Mouse (Mus musculus) 3134 (cell line): ENCODE data around the gene Zscan5b.
A peak's percentile ranks its signal among the peaks of the same experiment; 100 is the strongest.
"Not testable (repeated sequence)": the region's sequence is repeated elsewhere in the genome, so short reads cannot be mapped to it uniquely, and the experiment has no call there.

Source experiments
- DNase-seq: peaks from one replicate; pipeline ENCODE4 v3.0.0-alpha.2; 2011; ENCODE audit warnings: low spot score; ENCODE audit not compliant: insufficient read length; ENCODE audit errors: extremely low read depth

Zscan5b gene

GRCm38 (mm10) chr7:6240841-6241425, 18.9 kb downstream of the Zscan5b start:
- DNase-seq: not testable (repeated sequence)

- no peak for DNase-seq
Measured at GRCm38 (mm10) chr7:6244361-6245292, 22.5 kb downstream of the Zscan5b start.

GRCm38 (mm10) chr7:6252410-6252809, 30.3 kb downstream of the Zscan5b start, which contains the start of gene Epp13:
Epp13 (plus strand) TSS chr7:6252710.
- no peak for DNase-seq

- no peak for DNase-seq
Measured at GRCm38 (mm10) chr7:6254451-6254850, 32.4 kb downstream of the Zscan5b start.

- no peak for DNase-seq
Measured at GRCm38 (mm10) chr7:6257386-6257785, 35.3 kb downstream of the Zscan5b start.

GRCm38 (mm10) chr7:6258232-6259220, 36.4 kb downstream of the Zscan5b start:
- no peak for DNase-seq

- DNase-seq: not testable (repeated sequence)
Measured at GRCm38 (mm10) chr7:6260004-6260403, 37.9 kb downstream of the Zscan5b start.

GRCm38 (mm10) chr7:6262120-6262519, 40.0 kb downstream of the Zscan5b start:
- no peak for DNase-seq

- no peak for DNase-seq
Measured at GRCm38 (mm10) chr7:6262984-6263383, 40.9 kb downstream of the Zscan5b start.

- DNase-seq: no peak
Measured at GRCm38 (mm10) chr7:6265695-6266094, 43.6 kb downstream of the Zscan5b start.

- DNase-seq: no peak
Measured at GRCm38 (mm10) chr7:6277906-6278305, 55.8 kb downstream of the Zscan5b start.

- DNase-seq: peak; percentile 38
Measured at GRCm38 (mm10) chr7:6282749-6283148, 60.7 kb downstream of the Zscan5b start.

GRCm38 (mm10) chr7:6283451-6284075, 61.5 kb downstream of the Zscan5b start:
- peak; percentile 65 for DNase-seq

GRCm38 (mm10) chr7:6284442-6285012, 62.4 kb downstream of the Zscan5b start:
- no peak for DNase-seq

- no peak for DNase-seq
Measured at GRCm38 (mm10) chr7:6285366-6285765, 63.3 kb downstream of the Zscan5b start.

GRCm38 (mm10) chr7:6285842-6286705, 64.0 kb downstream of the Zscan5b start, which contains the start of gene Zfp667:
Zfp667 (plus strand) TSS chr7:6286579.
- DNase-seq: peak; percentile 90

- no peak for DNase-seq
Measured at GRCm38 (mm10) chr7:6286921-6287531, 64.9 kb downstream of the Zscan5b start.
